Mouse (Mus musculus): Measurements from ENCODE around the gene Ppp1r15a. TPM values are rescaled to one million over a fixed set of nuclear protein-coding genes. Genes with fewer than 3 reads are reported as not detected.

Gene Ppp1r15a
- 10 to 100 TPM; 23.6 to 29.3 TPM for total RNA-seq (2021)
- long read RNA-seq, transcript Ppp1r15a-201 (3 exons, 2,333 nt): major isoform, 25 of 30 reads
- long read RNA-seq, partial matches to known transcripts: 0 of 30 reads
- long read RNA-seq, other reads (novel, unspliced or antisense): 1 of 30 reads

GRCm38 (mm10) chr7:45525809-45526473 is at the start of gene Ppp1r15a, which contains the start of gene Plekha4:
TSS of gene Ppp1r15a (minus strand) at chr7:45526268.
TSS of gene Plekha4 (plus strand) at chr7:45526330.
- DNase-seq (ENCODE audit: low spot score in 2 of 2): peak; percentile 97 to 98

GRCm38 (mm10) chr7:45574472-45575379 is 48.7 kb upstream of the Ppp1r15a start:
- no peak for DNase-seq (ENCODE audit: low spot score in 2 of 2)

DNA sequence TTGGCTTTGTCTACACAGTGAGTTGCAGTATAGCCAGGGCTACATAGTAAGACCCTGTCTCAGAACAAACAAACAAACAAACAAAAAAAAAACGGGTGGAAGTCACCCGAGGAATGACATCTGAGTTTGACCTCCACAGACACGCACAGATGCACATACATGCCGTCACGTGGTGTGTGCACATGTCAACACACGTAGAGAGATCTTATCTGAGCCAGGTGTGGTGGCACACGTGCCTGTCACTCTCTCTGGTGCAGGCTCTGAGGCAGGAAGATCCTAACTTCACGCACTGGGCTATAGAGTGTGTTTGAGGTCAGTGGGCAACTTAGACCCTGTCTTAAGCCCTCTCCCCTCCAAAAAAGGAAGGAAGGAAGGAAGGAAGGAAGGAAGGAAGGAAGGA is 47.9 kb upstream of the Ppp1r15a start:
- no peak for DNase-seq (ENCODE audit: low spot score in 2 of 2)

- no peak for DNase-seq (ENCODE audit: low spot score in 2 of 2)
Measured at GRCm38 (mm10) chr7:45571966-45572365, 45.9 kb upstream of the Ppp1r15a start.

GRCm38 (mm10) chr7:45570103-45570741 is 44.2 kb upstream of the Ppp1r15a start, which contains the start of gene Bcat2:
TSS of gene Bcat2 (plus strand) at chr7:45570153.
- peak; percentile 70 to 81 for DNase-seq (ENCODE audit: low spot score in 2 of 2)

- no peak for DNase-seq (ENCODE audit: low spot score in 2 of 2)
Measured at GRCm38 (mm10) chr7:45568601-45569473, 42.8 kb upstream of the Ppp1r15a start.

GRCm38 (mm10) chr7:45567780-45568516 is 41.9 kb upstream of the Ppp1r15a start:
- peak; percentile 74 to 83 for DNase-seq (ENCODE audit: low spot score in 2 of 2)

- no peak for DNase-seq (ENCODE audit: low spot score in 2 of 2)
Measured at GRCm38 (mm10) chr7:45567112-45567779, 41.2 kb upstream of the Ppp1r15a start.

DNA sequence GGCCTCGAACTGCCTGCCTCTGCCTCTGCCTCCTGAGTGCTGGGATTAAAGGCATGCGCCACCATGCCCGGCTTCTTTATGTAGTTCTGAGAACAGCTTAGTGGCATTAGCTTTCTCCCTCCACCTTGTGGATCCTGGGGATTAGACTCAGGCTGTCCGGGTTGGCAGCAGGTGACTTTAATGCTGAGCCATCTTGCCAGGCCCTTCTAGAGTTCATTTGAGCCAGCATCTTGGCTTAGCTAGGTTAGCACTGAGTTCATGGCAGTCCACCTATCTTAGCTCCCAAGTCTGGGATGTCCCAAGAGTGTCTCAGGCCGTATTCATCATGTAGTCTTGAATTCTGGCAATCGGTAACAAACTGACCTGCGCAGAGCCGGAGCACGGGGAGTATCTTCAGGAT is 39.4 kb upstream of the Ppp1r15a start:
- DNase-seq (ENCODE audit: low spot score in 2 of 2): no peak

GRCm38 (mm10) chr7:45564811-45565210 is 38.7 kb upstream of the Ppp1r15a start:
- no peak for DNase-seq (ENCODE audit: low spot score in 2 of 2)

GRCm38 (mm10) chr7:45561624-45562520 is 35.8 kb upstream of the Ppp1r15a start:
- DNase-seq (ENCODE audit: low spot score in 2 of 2): no peak

DNA sequence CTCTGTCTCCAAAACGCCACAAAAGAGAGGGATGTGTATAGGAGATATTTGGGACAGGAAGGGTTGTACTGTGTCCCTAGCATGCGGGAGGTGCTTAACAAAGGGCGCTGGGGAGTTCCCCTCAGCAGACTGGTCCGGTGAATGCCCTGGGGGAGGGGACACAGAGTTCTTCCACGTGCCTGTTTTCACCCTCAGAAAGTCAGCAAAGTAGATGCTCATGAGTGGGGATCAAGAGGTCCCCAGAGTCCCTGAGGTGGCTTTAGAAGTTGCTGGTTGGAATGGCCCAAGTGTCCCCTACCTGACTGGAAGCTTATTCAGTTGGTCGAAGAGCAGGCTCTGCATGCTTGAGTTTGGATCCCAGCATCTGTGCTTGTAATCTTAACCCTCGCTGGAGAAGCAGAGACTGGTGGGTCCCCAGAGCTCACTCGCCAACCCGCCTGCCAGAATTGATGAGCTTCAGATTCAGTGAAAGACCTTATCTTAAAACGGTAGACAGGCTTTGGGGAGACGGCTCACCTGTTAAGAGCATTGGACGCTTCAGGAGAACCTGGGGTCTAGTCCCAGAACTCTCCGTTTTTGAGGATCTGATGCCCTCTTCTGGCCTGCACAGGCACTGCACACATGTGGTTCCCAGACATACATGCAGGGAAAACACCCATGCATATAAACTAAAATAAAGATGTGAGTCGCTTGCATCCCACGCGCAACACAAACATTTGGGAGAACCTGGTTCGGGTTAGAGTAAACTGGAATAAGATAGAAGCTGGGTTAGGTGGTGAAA is 35.0 kb upstream of the Ppp1r15a start:
- peak; percentile 86 to 87 for DNase-seq (ENCODE audit: low spot score in 2 of 2)

GRCm38 (mm10) chr7:45560241-45560640 is 34.2 kb upstream of the Ppp1r15a start:
- no peak for DNase-seq (ENCODE audit: low spot score in 2 of 2)

DNA sequence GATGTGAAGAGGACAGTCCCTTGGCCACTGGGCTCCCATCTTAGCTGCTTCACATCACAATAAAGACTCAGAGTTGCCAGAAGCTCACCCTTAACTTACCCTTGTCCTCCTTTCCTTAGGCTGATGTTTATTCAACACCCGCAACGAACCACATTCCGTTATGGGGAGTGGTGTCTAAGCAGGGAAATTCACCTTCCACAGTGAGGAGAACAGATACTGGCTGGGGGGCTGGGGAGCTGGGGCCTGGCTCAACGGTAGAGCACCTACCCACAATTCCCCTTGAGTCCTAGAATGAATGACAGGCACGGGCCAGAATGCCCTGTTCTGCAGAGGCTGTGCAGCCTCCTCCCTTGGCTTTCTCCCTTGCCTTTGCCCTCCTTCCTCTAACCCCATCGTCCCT is 32.8 kb upstream of the Ppp1r15a start:
- no peak for DNase-seq (ENCODE audit: low spot score in 2 of 2)

GRCm38 (mm10) chr7:45555787-45556186 is 29.7 kb upstream of the Ppp1r15a start:
- peak; percentile 75 to 78 for DNase-seq (ENCODE audit: low spot score in 2 of 2)

DNA sequence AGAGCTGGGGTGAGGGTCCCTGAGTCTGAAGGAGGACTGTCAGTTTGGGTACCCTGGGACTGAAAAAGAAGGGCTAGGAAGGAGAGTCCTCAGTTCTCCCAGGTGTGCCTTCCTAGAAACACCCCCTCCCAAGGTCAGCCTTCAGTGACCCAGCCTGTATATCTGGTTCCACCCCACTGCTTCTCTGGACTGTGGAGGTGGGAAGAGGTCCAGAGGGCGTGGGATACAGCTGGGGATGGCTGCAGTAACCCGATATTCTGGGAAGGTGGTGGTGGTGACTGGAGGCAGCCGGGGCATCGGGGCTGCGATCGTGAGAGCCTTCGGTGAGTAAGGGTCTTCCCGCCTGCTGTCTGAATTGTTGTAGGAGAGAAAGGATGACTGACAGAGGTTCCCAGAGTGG is 28.7 kb upstream of the Ppp1r15a start, which contains the start of gene Hsd17b14:
Gene Hsd17b14, plus strand, starts transcription at position 150 of the 400 bp plus-strand sequence.
- DNase-seq (ENCODE audit: low spot score in 2 of 2): no peak

GRCm38 (mm10) chr7:45553990-45554389 is 27.9 kb upstream of the Ppp1r15a start:
- no peak for DNase-seq (ENCODE audit: low spot score in 2 of 2)
